Mouse (Mus musculus) testis, adult 2 months (tissue): ENCODE measurements at regions not wholly inside any gene's neighbourhood (a gene's known extent, or its start where the extent isn't known, plus 50 kb on each side); places are given as distances from the start of the nearest gene placed in this dataset.

ENCODE experiments used
- H3K27ac ChIP-seq: fragments of 200-500 bp; 2 replicates; pipeline ENCODE4 v1.5.1; 2012; ENCODE audit warnings: low read depth, low read length; ENCODE audit not compliant: control insufficient read depth, insufficient read depth
- H3K27me3 ChIP-seq: fragments of 200-500 bp; 2 replicates; pipeline ENCODE4 v1.6.1; 2012; ENCODE audit warnings: mild to moderate bottlenecking, low read length, moderate library complexity; ENCODE audit not compliant: control insufficient read depth, insufficient read depth
- H3K36me3 ChIP-seq: fragments of 200-500 bp; 2 replicates; pipeline ENCODE4 v1.6.1; 2012; ENCODE audit warnings: mild to moderate bottlenecking, low read length; ENCODE audit not compliant: control insufficient read depth, insufficient read depth
- H3K4me1 ChIP-seq: fragments of 200-500 bp; 2 replicates; pipeline ENCODE4 v1.6.1; 2012; ENCODE audit warnings: low read length; ENCODE audit not compliant: control insufficient read depth, insufficient read depth
- H3K4me3 ChIP-seq: fragments of 200-500 bp; 2 replicates; pipeline ENCODE4 v1.5.1; 2012; ENCODE audit warnings: low read depth, mild to moderate bottlenecking, low read length, moderate library complexity, mixed read lengths; ENCODE audit not compliant: control insufficient read depth
- CTCF ChIP-seq: fragments of 200-500 bp; IDR thresholded peaks from 2 replicates; pipeline ENCODE4 v1.5.1; 2012; ENCODE audit warnings: low read depth, mild to moderate bottlenecking, inconsistent platforms, low read length, moderate library complexity; ENCODE audit not compliant: control insufficient read depth, insufficient read depth, insufficient replicate concordance
- POLR2A ChIP-seq: fragments of 200-500 bp; IDR thresholded peaks from 2 replicates; pipeline ENCODE4 v1.6.1; 2012; ENCODE audit warnings: low read depth, mild to moderate bottlenecking, inconsistent platforms, low read length, moderate library complexity; ENCODE audit not compliant: control insufficient read depth

GRCm38 (mm10) chr1:35880562-35881265 is 187.5 kb upstream of the Hs6st1 start:
- TF ChIP-seq CTCF (no peak), POLR2A (no peak)
- Histone ChIP-seq H3K4me1 (no peaks in the 10 kb centered on the region), H3K27ac (no peak overlapping the region), H3K27me3 (no peaks in the 10 kb centered on the region), H3K4me3 (no peak overlapping the region), H3K36me3 (no peaks in the 10 kb centered on the region)

- Histone ChIP-seq H3K27me3 (no peaks in the 10 kb centered on the region), H3K4me3 (no peak overlapping the region), H3K36me3 (no peaks in the 10 kb centered on the region), H3K4me1 (no peaks in the 10 kb centered on the region), H3K27ac (no peak overlapping the region)
- TF ChIP-seq POLR2A = no peak
- TF ChIP-seq CTCF = no peak
Measured at GRCm38 (mm10) chr1:35881521-35881920, 186.7 kb upstream of the Hs6st1 start.

- no peaks in the 10 kb centered on the region for H3K4me1 ChIP-seq
- TF ChIP-seq CTCF (no peak), POLR2A (no peak)
- H3K4me3 ChIP-seq = no peak overlapping the region
- H3K27me3 ChIP-seq = no peaks in the 10 kb centered on the region
- no peak overlapping the region for H3K27ac ChIP-seq
- H3K36me3 ChIP-seq = no peaks in the 10 kb centered on the region
Measured at GRCm38 (mm10) chr1:35882101-35882500, 186.1 kb upstream of the Hs6st1 start.

GRCm38 (mm10) chr1:35889731-35890499 is 178.3 kb upstream of the Hs6st1 start:
- no peak overlapping the region for H3K27ac ChIP-seq
- H3K4me1 ChIP-seq = peaks cover 7% of the 10 kb centered on the region
- no peak for TF ChIP-seq CTCF
- TF ChIP-seq POLR2A = no peak
- no peaks in the 10 kb centered on the region for H3K36me3 ChIP-seq
- H3K27me3 ChIP-seq = no peaks in the 10 kb centered on the region
- H3K4me3 ChIP-seq = no peak overlapping the region

GRCm38 (mm10) chr1:35890500-35890900 is 177.7 kb upstream of the Hs6st1 start:
- H3K27me3 ChIP-seq = no peaks in the 10 kb centered on the region
- H3K27ac ChIP-seq = no peak overlapping the region
- H3K36me3 ChIP-seq = no peaks in the 10 kb centered on the region
- peaks cover 7% of the 10 kb centered on the region for H3K4me1 ChIP-seq
- TF ChIP-seq POLR2A = no peak
- no peak for TF ChIP-seq CTCF
- H3K4me3 ChIP-seq = no peak overlapping the region

- no peak overlapping the region for H3K4me3 ChIP-seq
- TF ChIP-seq CTCF (no peak), POLR2A (no peak)
Measured at GRCm38 (mm10) chr1:35899536-35899935, 168.7 kb upstream of the Hs6st1 start.

GRCm38 (mm10) chr1:35904001-35904547 is 164.1 kb upstream of the Hs6st1 start:
- Histone ChIP-seq H3K27me3 (no peaks in the 10 kb centered on the region), H3K36me3 (no peaks in the 10 kb centered on the region), H3K4me1 (no peaks in the 10 kb centered on the region), H3K4me3 (no peak overlapping the region), H3K27ac (no peak overlapping the region)
- TF ChIP-seq POLR2A = no peak

More at GRCm38 (mm10) chr1:35899536-35899935, 168.7 kb upstream of the Hs6st1 start:
- Histone ChIP-seq H3K4me1 (no peaks in the 10 kb centered on the region), H3K36me3 (no peaks in the 10 kb centered on the region), H3K27ac (no peak overlapping the region), H3K27me3 (no peaks in the 10 kb centered on the region)
